Mouse (Mus musculus): ENCODE data around the gene Thbs1. TPM values are rescaled to one million over a fixed set of nuclear protein-coding genes. Genes with fewer than 3 reads are reported as not detected.

Thbs1 gene
- total and polyA plus RNA-seq, 3 experiments: 0.01 TPM; not detected in 2

DNA sequence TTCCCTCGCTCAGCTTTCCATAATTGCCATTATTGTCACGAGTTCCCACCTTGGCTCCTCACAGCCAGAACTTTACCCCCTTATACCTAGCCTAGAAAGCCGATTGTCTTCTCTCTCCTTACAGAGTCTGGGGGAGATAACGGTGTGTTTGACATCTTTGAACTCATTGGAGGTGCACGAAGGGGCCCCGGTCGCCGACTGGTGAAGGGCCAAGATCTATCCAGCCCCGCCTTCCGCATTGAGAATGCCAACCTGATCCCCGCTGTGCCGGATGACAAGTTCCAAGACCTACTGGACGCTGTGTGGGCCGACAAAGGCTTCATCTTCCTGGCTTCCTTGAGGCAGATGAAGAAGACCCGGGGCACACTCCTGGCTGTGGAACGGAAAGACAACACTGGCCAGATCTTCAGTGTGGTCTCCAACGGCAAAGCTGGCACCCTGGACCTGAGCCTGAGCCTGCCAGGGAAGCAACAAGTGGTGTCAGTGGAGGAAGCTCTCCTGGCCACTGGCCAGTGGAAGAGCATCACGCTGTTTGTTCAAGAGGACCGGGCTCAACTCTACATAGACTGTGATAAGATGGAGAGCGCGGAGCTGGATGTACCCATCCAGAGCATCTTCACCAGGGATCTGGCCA lies 1.3 kb downstream of the Thbs1 start:
- peaks cover 62% of the 10 kb centered on the region for H3K9me3 ChIP-seq (replicated peaks)
- no peaks in the 10 kb centered on the region for H3K27me3 ChIP-seq (ENCODE audit: insufficient read depth, low read length)
- H3K4me3 ChIP-seq (ENCODE audit: low read depth, low read length): no peak overlapping the region
- ATAC-seq (ENCODE audit: extremely low read depth, insufficient number of reproducible peaks, low FRiP score, poor library complexity, severe bottlenecking): no peak
- no peaks in the 10 kb centered on the region for H3K4me1 ChIP-seq (ENCODE audit: insufficient read depth, low read depth, low read length)
- no peaks in the 10 kb centered on the region for H3K36me3 ChIP-seq (replicated peaks)
- no peak for DNase-seq (ENCODE audit: low spot score)
- TF ChIP-seq GATA1 (IDR thresholded peaks at IDR 0.05; ENCODE audit: borderline replicate concordance, low read length) (no peak), GATA2 (IDR thresholded peaks at IDR 0.05; ENCODE audit: borderline replicate concordance, low read depth, low read length) (no peak), POLR2AphosphoS5 (IDR thresholded peaks at IDR 0.05; ENCODE audit: insufficient replicate concordance, low read depth, low read length) (no peak), CTCF (IDR thresholded peaks at IDR 0.05; ENCODE audit: low read depth, low read length) (no peak), TAL1 (conservative IDR thresholded peaks at IDR 0.05; ENCODE audit: low read depth, low read length) (no peak)

GRCm38 (mm10) chr2:118113808-118114524 lies 2.3 kb downstream of the Thbs1 start:
- H3K27me3 ChIP-seq (ENCODE audit: insufficient read depth, low read length): no peaks in the 10 kb centered on the region
- no peak for ATAC-seq (ENCODE audit: extremely low read depth, insufficient number of reproducible peaks, low FRiP score, poor library complexity, severe bottlenecking)
- H3K9me3 ChIP-seq (replicated peaks): peaks cover 72% of the 10 kb centered on the region
- DNase-seq (ENCODE audit: low spot score): no peak
- H3K4me3 ChIP-seq (ENCODE audit: low read depth, low read length): no peak overlapping the region
- TF ChIP-seq TAL1 (conservative IDR thresholded peaks at IDR 0.05; ENCODE audit: low read depth, low read length): no peak
- no peak for TF ChIP-seq POLR2AphosphoS5 (IDR thresholded peaks at IDR 0.05; ENCODE audit: insufficient replicate concordance, low read depth, low read length)
- TF ChIP-seq GATA1 (IDR thresholded peaks at IDR 0.05; ENCODE audit: borderline replicate concordance, low read length): no peak
- H3K4me1 ChIP-seq (ENCODE audit: insufficient read depth, low read depth, low read length): no peaks in the 10 kb centered on the region
- no peaks in the 10 kb centered on the region for H3K36me3 ChIP-seq (replicated peaks)

DNA sequence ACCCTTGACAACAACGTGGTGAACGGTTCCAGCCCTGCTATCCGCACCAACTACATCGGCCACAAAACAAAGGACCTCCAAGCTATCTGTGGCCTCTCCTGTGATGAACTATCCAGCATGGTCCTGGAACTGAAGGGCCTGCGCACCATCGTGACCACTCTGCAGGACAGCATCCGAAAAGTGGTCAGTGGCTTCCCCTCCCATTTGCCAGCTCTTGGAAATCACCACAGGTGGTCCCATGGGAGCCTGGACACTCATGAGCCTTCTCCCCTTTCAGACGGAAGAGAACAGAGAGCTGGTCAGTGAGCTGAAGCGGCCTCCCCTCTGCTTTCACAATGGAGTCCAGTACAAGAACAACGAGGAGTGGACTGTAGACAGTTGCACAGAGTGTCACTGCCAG lies 3.0 kb downstream of the Thbs1 start:
- H3K4me3 ChIP-seq (ENCODE audit: low read depth, low read length): no peak overlapping the region
- ATAC-seq (ENCODE audit: extremely low read depth, insufficient number of reproducible peaks, low FRiP score, poor library complexity, severe bottlenecking): no peak
- H3K27me3 ChIP-seq (ENCODE audit: insufficient read depth, low read length): no peaks in the 10 kb centered on the region
- no peak for DNase-seq (ENCODE audit: low spot score)
- no peaks in the 10 kb centered on the region for H3K36me3 ChIP-seq (replicated peaks)
- TF ChIP-seq GATA2 (IDR thresholded peaks at IDR 0.05; ENCODE audit: borderline replicate concordance, low read depth, low read length) (no peak), TAL1 (conservative IDR thresholded peaks at IDR 0.05; ENCODE audit: low read depth, low read length) (no peak), POLR2AphosphoS5 (IDR thresholded peaks at IDR 0.05; ENCODE audit: insufficient replicate concordance, low read depth, low read length) (no peak), GATA1 (IDR thresholded peaks at IDR 0.05; ENCODE audit: borderline replicate concordance, low read length) (no peak), CTCF (IDR thresholded peaks at IDR 0.05; ENCODE audit: low read depth, low read length) (no peak)
- H3K9me3 ChIP-seq (replicated peaks): peaks cover 74% of the 10 kb centered on the region
- no peaks in the 10 kb centered on the region for H3K4me1 ChIP-seq (ENCODE audit: insufficient read depth, low read depth, low read length)

DNA sequence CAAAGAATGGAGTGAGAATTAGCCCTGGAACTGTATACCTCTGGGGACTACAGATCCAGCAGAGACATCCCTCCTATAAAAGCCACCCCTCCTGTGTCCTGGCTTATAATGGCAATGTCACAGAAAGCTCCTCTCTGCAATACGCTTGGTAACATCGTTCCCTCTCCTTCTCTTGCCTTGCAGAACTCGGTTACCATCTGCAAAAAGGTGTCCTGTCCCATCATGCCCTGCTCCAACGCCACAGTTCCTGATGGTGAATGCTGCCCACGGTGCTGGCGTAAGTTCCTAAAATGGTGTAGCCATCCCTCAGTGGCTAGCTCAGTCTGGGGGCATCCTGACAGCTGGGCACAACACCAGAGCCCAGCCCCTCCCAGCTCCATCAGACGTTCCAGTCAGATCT lies 4.0 kb downstream of the Thbs1 start:
- TF ChIP-seq GATA1 (IDR thresholded peaks at IDR 0.05; ENCODE audit: borderline replicate concordance, low read length) (no peak), TAL1 (conservative IDR thresholded peaks at IDR 0.05; ENCODE audit: low read depth, low read length) (no peak), GATA2 (IDR thresholded peaks at IDR 0.05; ENCODE audit: borderline replicate concordance, low read depth, low read length) (no peak), CTCF (IDR thresholded peaks at IDR 0.05; ENCODE audit: low read depth, low read length) (no peak), POLR2AphosphoS5 (IDR thresholded peaks at IDR 0.05; ENCODE audit: insufficient replicate concordance, low read depth, low read length) (no peak)
- Histone ChIP-seq H3K4me1 (ENCODE audit: insufficient read depth, low read depth, low read length) (no peaks in the 10 kb centered on the region), H3K9me3 (replicated peaks) (peaks cover 73% of the 10 kb centered on the region), H3K27me3 (ENCODE audit: insufficient read depth, low read length) (no peaks in the 10 kb centered on the region), H3K4me3 (ENCODE audit: low read depth, low read length) (no peak overlapping the region), H3K36me3 (replicated peaks) (no peaks in the 10 kb centered on the region)
- ATAC-seq (ENCODE audit: extremely low read depth, insufficient number of reproducible peaks, low FRiP score, poor library complexity, severe bottlenecking) (no peak), DNase-seq (ENCODE audit: low spot score) (no peak)

DNA sequence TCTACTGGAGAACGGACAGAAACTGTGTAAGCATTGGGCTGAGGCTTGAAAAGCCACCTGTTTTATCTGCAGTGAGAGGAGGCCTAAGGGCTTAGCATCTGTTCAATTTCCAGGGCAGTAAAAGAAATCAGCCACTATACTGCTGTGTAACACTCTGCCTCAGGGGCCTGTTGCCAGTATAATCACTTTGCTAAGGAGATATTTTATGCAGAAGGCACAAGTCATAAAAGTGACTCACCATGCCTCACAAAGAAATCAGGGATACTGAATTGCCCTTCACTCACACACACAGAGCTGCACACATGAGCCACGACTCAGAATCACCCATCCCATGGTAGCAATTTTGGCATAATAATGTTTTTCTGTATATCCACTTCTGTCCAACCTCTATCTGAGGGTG lies 4.5 kb downstream of the Thbs1 start:
- H3K4me3 ChIP-seq (ENCODE audit: low read depth, low read length): no peak overlapping the region
- no peak for TF ChIP-seq POLR2AphosphoS5 (IDR thresholded peaks at IDR 0.05; ENCODE audit: insufficient replicate concordance, low read depth, low read length)
- no peak for TF ChIP-seq GATA1 (IDR thresholded peaks at IDR 0.05; ENCODE audit: borderline replicate concordance, low read length)
- TF ChIP-seq CTCF (IDR thresholded peaks at IDR 0.05; ENCODE audit: low read depth, low read length): no peak
- TF ChIP-seq TAL1 (conservative IDR thresholded peaks at IDR 0.05; ENCODE audit: low read depth, low read length): no peak
- no peak for TF ChIP-seq GATA2 (IDR thresholded peaks at IDR 0.05; ENCODE audit: borderline replicate concordance, low read depth, low read length)
- H3K4me1 ChIP-seq (ENCODE audit: insufficient read depth, low read depth, low read length): no peaks in the 10 kb centered on the region
- H3K36me3 ChIP-seq (replicated peaks): no peaks in the 10 kb centered on the region
- no peaks in the 10 kb centered on the region for H3K27me3 ChIP-seq (ENCODE audit: insufficient read depth, low read length)
- DNase-seq (ENCODE audit: low spot score): no peak
- H3K9me3 ChIP-seq (replicated peaks): peaks cover 75% of the 10 kb centered on the region
- ATAC-seq (ENCODE audit: extremely low read depth, insufficient number of reproducible peaks, low FRiP score, poor library complexity, severe bottlenecking): no peak

GRCm38 (mm10) chr2:118116754-118117290 lies 5.1 kb downstream of the Thbs1 start:
- H3K4me1 ChIP-seq (ENCODE audit: insufficient read depth, low read depth, low read length): no peaks in the 10 kb centered on the region
- ATAC-seq (ENCODE audit: extremely low read depth, insufficient number of reproducible peaks, low FRiP score, poor library complexity, severe bottlenecking): no peak
- no peak for TF ChIP-seq POLR2AphosphoS5 (IDR thresholded peaks at IDR 0.05; ENCODE audit: insufficient replicate concordance, low read depth, low read length)
- no peak for TF ChIP-seq TAL1 (conservative IDR thresholded peaks at IDR 0.05; ENCODE audit: low read depth, low read length)
- TF ChIP-seq CTCF (IDR thresholded peaks at IDR 0.05; ENCODE audit: low read depth, low read length): no peak
- no peak for TF ChIP-seq GATA1 (IDR thresholded peaks at IDR 0.05; ENCODE audit: borderline replicate concordance, low read length)
- no peak for TF ChIP-seq GATA2 (IDR thresholded peaks at IDR 0.05; ENCODE audit: borderline replicate concordance, low read depth, low read length)
- peaks cover 69% of the 10 kb centered on the region for H3K9me3 ChIP-seq (replicated peaks)
- H3K36me3 ChIP-seq (replicated peaks): no peaks in the 10 kb centered on the region
- no peak for DNase-seq (ENCODE audit: low spot score)
- no peak overlapping the region for H3K4me3 ChIP-seq (ENCODE audit: low read depth, low read length)
- H3K27me3 ChIP-seq (ENCODE audit: insufficient read depth, low read length): no peaks in the 10 kb centered on the region

Data from G1E (cell line).